Mouse (Mus musculus): ENCODE data around the gene Il19.
A peak's percentile ranks its signal among the peaks of the same experiment; 100 is the strongest.

Il19 gene

GRCm38 (mm10) chr1:130940065-130940687, at the start of gene Il19:
Gene Il19 (minus strand): TSS chr1:130940115.
- no peak for DNase-seq (ENCODE audit: low spot score in 2 of 2)

GRCm38 (mm10) chr1:130989331-130989730, 49.4 kb upstream of the Il19 start:
- DNase-seq (ENCODE audit: low spot score in 2 of 2): no peak

GRCm38 (mm10) chr1:130987418-130987817, 47.5 kb upstream of the Il19 start:
- peak in 1 of 2 experiments; percentile 12 for DNase-seq (ENCODE audit: low spot score in 2 of 2)

- DNase-seq (ENCODE audit: low spot score in 2 of 2): no peak
Observed at GRCm38 (mm10) chr1:130987001-130987400, 47.1 kb upstream of the Il19 start.

GRCm38 (mm10) chr1:130984441-130984840, 44.5 kb upstream of the Il19 start:
- no peak for DNase-seq (ENCODE audit: low spot score in 2 of 2)

GRCm38 (mm10) chr1:130979455-130979854, 39.5 kb upstream of the Il19 start:
- peak in 1 of 2 experiments; percentile 50 for DNase-seq (ENCODE audit: low spot score in 2 of 2)

GRCm38 (mm10) chr1:130963891-130964290, 24.0 kb upstream of the Il19 start:
- no peak for DNase-seq (ENCODE audit: low spot score in 2 of 2)

- DNase-seq (ENCODE audit: low spot score in 2 of 2): no peak
Observed at GRCm38 (mm10) chr1:130946920-130947319, 7.0 kb upstream of the Il19 start.

GRCm38 (mm10) chr1:130941801-130942200, 1.9 kb upstream of the Il19 start:
- no peak for DNase-seq (ENCODE audit: low spot score in 2 of 2)

GRCm38 (mm10) chr1:130938192-130938591, 1.7 kb downstream of the Il19 start:
- DNase-seq (ENCODE audit: low spot score in 2 of 2): no peak

- DNase-seq (ENCODE audit: low spot score in 2 of 2): no peak
Observed at GRCm38 (mm10) chr1:130937170-130937569, 2.7 kb downstream of the Il19 start.

GRCm38 (mm10) chr1:130936351-130936750, 3.6 kb downstream of the Il19 start:
- DNase-seq (ENCODE audit: low spot score in 2 of 2): no peak

GRCm38 (mm10) chr1:130926484-130926883, 13.4 kb downstream of the Il19 start:
- peak; percentile 13 to 40 for DNase-seq (ENCODE audit: low spot score in 2 of 2)

GRCm38 (mm10) chr1:130918323-130918980, 21.5 kb downstream of the Il19 start:
- no peak for DNase-seq (ENCODE audit: low spot score in 2 of 2)

GRCm38 (mm10) chr1:130911401-130912010, 28.4 kb downstream of the Il19 start, which contains the start of gene Il20:
Gene Il20 (minus strand): TSS chr1:130911451.
- no peak for DNase-seq (ENCODE audit: low spot score in 2 of 2)

- no peak for DNase-seq (ENCODE audit: low spot score in 2 of 2)
Observed at GRCm38 (mm10) chr1:130902505-130902904, 37.4 kb downstream of the Il19 start.

- no peak for DNase-seq (ENCODE audit: low spot score in 2 of 2)
Observed at GRCm38 (mm10) chr1:130894468-130894867, 45.4 kb downstream of the Il19 start.

GRCm38 (mm10) chr1:130893329-130894040, 46.4 kb downstream of the Il19 start:
- no peak for DNase-seq (ENCODE audit: low spot score in 2 of 2)

- no peak for DNase-seq (ENCODE audit: low spot score in 2 of 2)
Observed at GRCm38 (mm10) chr1:130892446-130892845, 47.5 kb downstream of the Il19 start.

GRCm38 (mm10) chr1:130887354-130887753, 52.6 kb downstream of the Il19 start, which contains the start of gene Il24:
Gene Il24 (minus strand): TSS chr1:130887454.
- no peak for DNase-seq (ENCODE audit: low spot score in 2 of 2)

GRCm38 (mm10) chr1:130883146-130883545, 56.8 kb downstream of the Il19 start:
- no peak for DNase-seq (ENCODE audit: low spot score in 2 of 2)

All from spleen, postnatal 14 days (tissue).